In the genomic region with DNA sequence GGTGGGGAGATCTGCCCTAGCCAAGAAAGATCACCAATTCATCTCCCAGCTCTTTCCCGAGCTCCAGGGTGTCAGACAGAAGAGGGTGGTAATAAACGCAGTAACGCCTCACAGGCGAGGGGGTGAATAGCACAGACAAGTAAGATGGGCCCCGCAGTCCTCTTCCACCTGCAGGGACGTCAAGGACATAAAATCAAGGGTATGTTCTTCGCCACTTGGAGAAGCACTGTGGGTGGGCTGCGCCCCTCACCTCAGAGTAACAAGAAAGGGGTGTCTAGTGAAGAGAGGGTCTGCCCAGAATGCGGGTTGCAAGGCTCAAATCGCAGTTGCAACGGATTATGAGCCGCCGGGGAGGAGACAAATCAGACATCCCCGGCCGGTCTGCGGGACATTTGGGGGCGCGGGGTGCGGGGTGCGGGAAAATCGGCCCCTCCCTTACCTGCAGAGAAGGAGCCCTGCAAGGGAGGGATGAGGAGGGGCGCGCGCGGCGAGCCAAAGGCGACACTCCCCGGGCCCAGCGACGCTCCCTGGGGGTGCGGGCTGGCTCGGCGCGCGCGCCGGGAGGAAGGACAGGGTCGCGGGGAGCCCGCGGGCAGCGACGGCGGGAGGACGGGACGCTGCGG, we compare ENCODE assay signal across 8 mouse cellular contexts. TPM values are rescaled to one million over a fixed set of nuclear protein-coding genes. Genes with fewer than 3 reads are reported as not detected.
DNase-seq lines count a peak whose midpoint lies in the region; ATAC-seq and TF ChIP-seq lines count a peak whose summit lies in the region.

No protein-coding gene starts in this region.

- H3K4me3 ChIP-seq in left cerebral cortex, adult 2 months: peak overlapping the region; percentile 72
- peak overlapping the region; percentile 79 for H3K4me3 ChIP-seq in G1E (ENCODE audit: low read depth, low read length)
- peak overlapping the region; percentile 92 for H3K4me3 ChIP-seq in embryonic facial prominence, embryonic 14.5 days (ENCODE audit: low read depth, low read length)
- peak overlapping the region; percentile 86 for H3K4me3 ChIP-seq in intestine, embryonic 15.5 days (replicated peaks)
- H3K4me3 ChIP-seq in midbrain, embryonic 12.5 days: peak overlapping the region; percentile 95

- intact Hi-C loops in left cerebral cortex, adult 2 months (cut with DNase I): loop anchor here (1.0 to 2.0 kb wide), 2 partner anchors 11 to 41 kb away; a partner anchor contains a TSS

- no peak for DNase-seq in left cerebral cortex, adult 2 months (ENCODE audit: extremely low spot score in 1 of 2, low spot score in 2 of 2)
- DNase-seq in left cerebral cortex, adult 18-20 months (ENCODE audit: low spot score in 2 of 2): no peak
- DNase-seq in G1E (ENCODE audit: low spot score): no peak
- peak; percentile 36 for DNase-seq in embryonic facial prominence, embryonic 14.5 days (ENCODE audit: low spot score)
- no peak for DNase-seq in frontal cortex, postnatal 14 days (ENCODE audit: low spot score in 2 of 2)
- DNase-seq in spleen, adult 18-20 months: no peak

- no peaks in the 10 kb centered on the region for H3K36me3 ChIP-seq in G1E (replicated peaks)
- no peaks in the 10 kb centered on the region for H3K36me3 ChIP-seq in embryonic facial prominence, embryonic 14.5 days (ENCODE audit: control insufficient read depth, insufficient read depth, low read length)
- no peaks in the 10 kb centered on the region for H3K36me3 ChIP-seq in intestine, embryonic 15.5 days
- no peaks in the 10 kb centered on the region for H3K36me3 ChIP-seq in midbrain, embryonic 12.5 days

- WGBS in embryonic facial prominence, embryonic 14.5 days: under 1% methylated on average over 20 of the region's 47 CpGs
- WGBS in intestine, embryonic 15.5 days: under 1% methylated on average over 46 of the region's 47 CpGs
- WGBS in midbrain, embryonic 12.5 days: under 1% methylated on average over 47 of the region's 47 CpGs

- peak overlapping the region; percentile 84 for H3K4me2 ChIP-seq in embryonic facial prominence, embryonic 14.5 days (ENCODE audit: low read depth, low read length)
- peak overlapping the region; percentile 90 for H3K4me2 ChIP-seq in intestine, embryonic 15.5 days (replicated peaks)
- peak overlapping the region; percentile 80 for H3K4me2 ChIP-seq in midbrain, embryonic 12.5 days (replicated peaks)

- ATAC-seq in G1E (ENCODE audit: extremely low read depth, insufficient number of reproducible peaks, low FRiP score, poor library complexity, severe bottlenecking): no peak
- peak; percentile 17; the same call in 1 of the 2 replicates for ATAC-seq in embryonic facial prominence, embryonic 14.5 days (ENCODE audit: low read depth)
- peak; percentile 55 for ATAC-seq in intestine, embryonic 15.5 days
- ATAC-seq in midbrain, embryonic 12.5 days (ENCODE audit: low FRiP score, low read depth): peak; percentile 16; the same call in 1 of the 2 replicates

- H3K27me3 ChIP-seq in G1E (ENCODE audit: insufficient read depth, low read length): peaks cover 56% of the 10 kb centered on the region
- H3K27me3 ChIP-seq in embryonic facial prominence, embryonic 14.5 days (replicated peaks; ENCODE audit: control insufficient read depth, insufficient read depth, low read length): no peaks in the 10 kb centered on the region
- H3K27me3 ChIP-seq in intestine, embryonic 15.5 days (replicated peaks): no peaks in the 10 kb centered on the region
- H3K27me3 ChIP-seq in midbrain, embryonic 12.5 days: no peaks in the 10 kb centered on the region

- H3K9ac ChIP-seq in embryonic facial prominence, embryonic 14.5 days (ENCODE audit: low read depth, low read length): peak overlapping the region; percentile 90
- peak overlapping the region; percentile 83 for H3K9ac ChIP-seq in intestine, embryonic 15.5 days
- peak overlapping the region; percentile 91 for H3K9ac ChIP-seq in midbrain, embryonic 12.5 days (replicated peaks)

- TF ChIP-seq CTCF in left cerebral cortex, adult 2 months (IDR thresholded peaks at IDR 0.05): no peak; the same call in 1 of the 2 replicates
- no peak for TF ChIP-seq CTCF in G1E (IDR thresholded peaks at IDR 0.05; ENCODE audit: low read depth, low read length)

- peak overlapping the region; percentile 94 for H3K27ac ChIP-seq in left cerebral cortex, adult 2 months
- H3K27ac ChIP-seq in embryonic facial prominence, embryonic 14.5 days (replicated peaks; ENCODE audit: low read depth, low read length): peak overlapping the region; percentile 88
- peak overlapping the region; percentile 84 for H3K27ac ChIP-seq in intestine, embryonic 15.5 days
- H3K27ac ChIP-seq in midbrain, embryonic 12.5 days (replicated peaks): peak overlapping the region; percentile 95

- peaks cover 47% of the 10 kb centered on the region for H3K4me1 ChIP-seq in G1E (ENCODE audit: insufficient read depth, low read depth, low read length)
- peaks cover 39% of the 10 kb centered on the region for H3K4me1 ChIP-seq in embryonic facial prominence, embryonic 14.5 days (ENCODE audit: control insufficient read depth, insufficient read depth, low read length)
- peaks cover 51% of the 10 kb centered on the region for H3K4me1 ChIP-seq in intestine, embryonic 15.5 days (replicated peaks)
- peaks cover 50% of the 10 kb centered on the region for H3K4me1 ChIP-seq in midbrain, embryonic 12.5 days

- no peaks in the 10 kb centered on the region for H3K9me3 ChIP-seq in G1E (replicated peaks)
- H3K9me3 ChIP-seq in embryonic facial prominence, embryonic 14.5 days (ENCODE audit: control insufficient read depth, low read length): no peaks in the 10 kb centered on the region
- H3K9me3 ChIP-seq in intestine, embryonic 15.5 days: no peaks in the 10 kb centered on the region
- H3K9me3 ChIP-seq in midbrain, embryonic 12.5 days: no peaks in the 10 kb centered on the region

RNA-seq across cellular contexts. Expression of a gene that starts 0.5 kb away (rescaled TPM):
- total RNA-seq in left cerebral cortex, adult 2 months (2021): 100 to 1,000 TPM; 286 to 315 TPM
- total RNA-seq in left cerebral cortex, adult 18-20 months (2021): 100 to 1,000 TPM; 298 to 303 TPM
- total RNA-seq in G1E (2014; fragmentation: Nextera tagmentation): 20.5 and 30.7 TPM in 2 replicates
- 24.0 and 24.4 TPM in 2 replicates for total RNA-seq in G1E (2017)
- polyA plus RNA-seq in G1E (2012): 42.8 and 48.2 TPM in 2 replicates
- polyA plus RNA-seq in embryonic facial prominence, embryonic 14.5 days (2014; fragmentation: Nextera tagmentation; extraction: Ambion mirVana): 44.0 and 47.2 TPM in 2 replicates
- 54.3 and 62.8 TPM in 2 replicates for polyA plus RNA-seq in intestine, embryonic 15.5 days (2015; fragmentation: Nextera tagmentation; extraction: Ambion mirVana)
- polyA plus RNA-seq in midbrain, embryonic 12.5 days (2016; fragmentation: Nextera tagmentation; extraction: Ambion mirVana): 98.4 and 106 TPM in 2 replicates

RNA-seq across cellular contexts. Expression of a gene that starts 19.2 kb away (rescaled TPM):
- total RNA-seq in left cerebral cortex, adult 2 months (2021): 1 to 10 TPM; 1.0 to 2.0 TPM
- 1 to 10 TPM; 1.0 to 2.3 TPM for total RNA-seq in left cerebral cortex, adult 18-20 months (2021)
- total RNA-seq in G1E (2014; fragmentation: Nextera tagmentation) (42.5 and 45.0 TPM in 2 replicates), G1E (2017) (4.9 and 5.7 TPM in 2 replicates)
- 5.4 and 10.1 TPM in 2 replicates for polyA plus RNA-seq in G1E (2012)
- polyA plus RNA-seq in embryonic facial prominence, embryonic 14.5 days (2014; fragmentation: Nextera tagmentation; extraction: Ambion mirVana): 11.7 and 12.6 TPM in 2 replicates
- polyA plus RNA-seq in intestine, embryonic 15.5 days (2015; fragmentation: Nextera tagmentation; extraction: Ambion mirVana): 13.1 and 13.5 TPM in 2 replicates
- polyA plus RNA-seq in midbrain, embryonic 12.5 days (2016; fragmentation: Nextera tagmentation; extraction: Ambion mirVana): 11.8 and 15.2 TPM in 2 replicates

RNA-seq across cellular contexts. Expression of a gene that starts 39.1 kb away (rescaled TPM):
- 1 to 10 TPM; 1.2 to 1.4 TPM for total RNA-seq in left cerebral cortex, adult 2 months (2021)
- total RNA-seq in left cerebral cortex, adult 18-20 months (2021): 1 to 10 TPM; 2.2 to 2.9 TPM
- total RNA-seq in G1E (2014; fragmentation: Nextera tagmentation): not detected in 2 replicates
- 0.05 TPM in 1 of 2 replicates, not detected in the other for total RNA-seq in G1E (2017)
- polyA plus RNA-seq in G1E (2012): not detected in 2 replicates
- 0.25 and 0.33 TPM in 2 replicates for polyA plus RNA-seq in embryonic facial prominence, embryonic 14.5 days (2014; fragmentation: Nextera tagmentation; extraction: Ambion mirVana)
- polyA plus RNA-seq in intestine, embryonic 15.5 days (2015; fragmentation: Nextera tagmentation; extraction: Ambion mirVana): 0.08 TPM in 1 of 2 replicates, not detected in the other
- polyA plus RNA-seq in midbrain, embryonic 12.5 days (2016; fragmentation: Nextera tagmentation; extraction: Ambion mirVana): not detected in 2 replicates

RNA-seq across cellular contexts. Expression of a gene that starts 40.0 kb away (rescaled TPM):
- total RNA-seq in left cerebral cortex, adult 2 months (2021): 10 to 100 TPM; 62.9 to 69.8 TPM
- total RNA-seq in left cerebral cortex, adult 18-20 months (2021): 10 to 100 TPM; 67.9 to 68.2 TPM
- 37.8 and 45.9 TPM in 2 replicates for total RNA-seq in G1E (2014; fragmentation: Nextera tagmentation)
- 12.4 and 13.1 TPM in 2 replicates for total RNA-seq in G1E (2017)
- polyA plus RNA-seq in G1E (2012): 14.6 and 14.8 TPM in 2 replicates
- 27.9 and 29.3 TPM in 2 replicates for polyA plus RNA-seq in embryonic facial prominence, embryonic 14.5 days (2014; fragmentation: Nextera tagmentation; extraction: Ambion mirVana)
- 31.1 and 33.9 TPM in 2 replicates for polyA plus RNA-seq in intestine, embryonic 15.5 days (2015; fragmentation: Nextera tagmentation; extraction: Ambion mirVana)
- 27.6 and 29.7 TPM in 2 replicates for polyA plus RNA-seq in midbrain, embryonic 12.5 days (2016; fragmentation: Nextera tagmentation; extraction: Ambion mirVana)

RNA-seq across cellular contexts. Expression of a gene that starts 44.3 kb away (rescaled TPM):
- total RNA-seq in left cerebral cortex, adult 2 months (2021): 10 to 100 TPM; 55.2 to 58.9 TPM
- total RNA-seq in left cerebral cortex, adult 18-20 months (2021): 10 to 100 TPM; 55.0 to 64.2 TPM
- total RNA-seq in G1E (2014; fragmentation: Nextera tagmentation) (160 and 182 TPM in 2 replicates), G1E (2017) (44.1 and 51.8 TPM in 2 replicates)
- polyA plus RNA-seq in G1E (2012): 114 and 136 TPM in 2 replicates
- polyA plus RNA-seq in embryonic facial prominence, embryonic 14.5 days (2014; fragmentation: Nextera tagmentation; extraction: Ambion mirVana): 92.9 and 98.4 TPM in 2 replicates
- 118 and 140 TPM in 2 replicates for polyA plus RNA-seq in intestine, embryonic 15.5 days (2015; fragmentation: Nextera tagmentation; extraction: Ambion mirVana)
- polyA plus RNA-seq in midbrain, embryonic 12.5 days (2016; fragmentation: Nextera tagmentation; extraction: Ambion mirVana): 112 and 119 TPM in 2 replicates
